Mouse (Mus musculus) heart, adult 11 months (tissue): ENCODE data around the gene Gpnmb.
A peak's percentile ranks its signal among the peaks of the same experiment; 100 is the strongest.

Experiments
- DNase-seq: peaks from one replicate; pipeline ENCODE4 v3.0.0; 2022

Gene Gpnmb

GRCm38 (mm10) chr6:49036275-49037267, at the start of gene Gpnmb:
Gpnmb (plus strand) TSS chr6:49036546.
- DNase-seq: peak; percentile 90

GRCm38 (mm10) chr6:48989971-48990370, 46.4 kb upstream of the Gpnmb start:
- DNase-seq: peak; percentile 55

- peak; percentile 70 for DNase-seq
Observed at GRCm38 (mm10) chr6:48991991-48992390, 44.4 kb upstream of the Gpnmb start.

- peak; percentile 79 for DNase-seq
Observed at GRCm38 (mm10) chr6:48998186-48998585, 38.2 kb upstream of the Gpnmb start.

- DNase-seq: peak; percentile 64
Observed at GRCm38 (mm10) chr6:48998796-48999195, 37.5 kb upstream of the Gpnmb start.

- DNase-seq: peak; percentile 55
Observed at GRCm38 (mm10) chr6:49003381-49003780, 33.0 kb upstream of the Gpnmb start.

- peak; percentile 74 for DNase-seq
Observed at GRCm38 (mm10) chr6:49007981-49008380, 28.4 kb upstream of the Gpnmb start.

GRCm38 (mm10) chr6:49008420-49009160, 27.8 kb upstream of the Gpnmb start:
- peak; percentile 64 for DNase-seq

GRCm38 (mm10) chr6:49009161-49009555, 27.2 kb upstream of the Gpnmb start:
- peak; percentile 79 for DNase-seq

- DNase-seq: peak; percentile 49
Observed at GRCm38 (mm10) chr6:49009665-49010064, 26.7 kb upstream of the Gpnmb start.

GRCm38 (mm10) chr6:49011191-49011590, 25.2 kb upstream of the Gpnmb start:
- DNase-seq: peak; percentile 53

GRCm38 (mm10) chr6:49013023-49013422, 23.3 kb upstream of the Gpnmb start:
- DNase-seq: no peak

- peak; percentile 30 for DNase-seq
Observed at GRCm38 (mm10) chr6:49013458-49013857, 22.9 kb upstream of the Gpnmb start.

GRCm38 (mm10) chr6:49017150-49017549, 19.2 kb upstream of the Gpnmb start:
- DNase-seq: peak; percentile 22

- DNase-seq: peak; percentile 72
Observed at GRCm38 (mm10) chr6:49019341-49019740, 17.0 kb upstream of the Gpnmb start.

GRCm38 (mm10) chr6:49021141-49022012, 15.0 kb upstream of the Gpnmb start:
- DNase-seq: peak; percentile 72

GRCm38 (mm10) chr6:49022384-49022783, 14.0 kb upstream of the Gpnmb start:
- DNase-seq: peak; percentile 44

GRCm38 (mm10) chr6:49023315-49023714, 13.0 kb upstream of the Gpnmb start:
- peak; percentile 35 for DNase-seq

- DNase-seq: no peak
Observed at GRCm38 (mm10) chr6:49025290-49025689, 11.1 kb upstream of the Gpnmb start.

GRCm38 (mm10) chr6:49026496-49026895, 9.8 kb upstream of the Gpnmb start:
- peak; percentile 49 for DNase-seq

GRCm38 (mm10) chr6:49028019-49028418, 8.3 kb upstream of the Gpnmb start:
- DNase-seq: peak; percentile 82

GRCm38 (mm10) chr6:49028708-49029107, 7.6 kb upstream of the Gpnmb start:
- peak; percentile 68 for DNase-seq

GRCm38 (mm10) chr6:49031230-49031629, 5.1 kb upstream of the Gpnmb start:
- DNase-seq: no peak
